Mouse (Mus musculus) olfactory bulb, adult 2 months (tissue): Measurements from ENCODE around the gene E2f4.

ENCODE experiments used
- CTCF ChIP-seq: fragments of 200-500 bp; IDR thresholded peaks from 2 replicates; pipeline ENCODE4 v1.5.1; 2012; ENCODE audit warnings: low read depth, mild to moderate bottlenecking, low read length, moderate library complexity; ENCODE audit not compliant: insufficient read depth
- POLR2A ChIP-seq: fragments of 200-500 bp; IDR thresholded peaks from 2 replicates; pipeline ENCODE4 v1.6.1; 2012; ENCODE audit warnings: mild to moderate bottlenecking, low read depth, low read length, moderate library complexity; ENCODE audit not compliant: insufficient read depth

GRCm38 (mm10) chr8:105259721-105260320 is 37.6 kb upstream of the E2f4 start:
- peak; percentile 97 for TF ChIP-seq CTCF
- TF ChIP-seq POLR2A: no peak
